Mouse (Mus musculus) WW6 (cell line): ENCODE measurements around the gene Adpgk.

Experiments
- DNase-seq: peaks from one replicate; pipeline ENCODE4 v3.0.0-alpha.2; 2013; ENCODE audit warnings: low read depth, low spot score

Gene Adpgk

DNA sequence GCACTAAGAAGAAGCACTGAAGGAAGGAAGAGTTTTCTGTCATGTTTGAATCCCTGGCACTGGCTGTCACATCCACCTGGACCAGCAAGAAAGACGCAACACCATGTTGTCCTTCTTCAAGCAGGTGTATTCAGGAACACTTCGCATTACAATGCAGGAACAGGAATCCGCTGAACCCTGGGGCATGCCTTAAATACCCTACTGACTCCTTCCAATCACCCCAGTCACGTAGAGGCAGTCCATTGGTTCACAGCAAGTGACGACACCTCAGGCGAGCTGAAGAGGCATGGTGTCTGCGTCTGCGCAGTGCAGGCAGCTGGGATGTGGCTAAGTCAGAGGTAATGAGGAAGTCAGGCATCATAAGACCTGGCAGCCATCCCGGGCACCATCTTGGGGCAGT lies 78.3 kb downstream of the Adpgk start:
- no peak for DNase-seq
